Mouse (Mus musculus) hindbrain, embryonic 11.5 days (tissue): Measurements from ENCODE around the gene Coq8b. TPM values are rescaled to one million over a fixed set of nuclear protein-coding genes. Genes with fewer than 3 reads are reported as not detected.
A peak's percentile ranks its signal among the peaks of the same experiment; 100 is the strongest.

Experiments
- ATAC-seq: fragments of 200-750 bp; cut with Nextera tagmentation; 2 replicates; pipeline ENCODE4 v1.8.0; 2017; ENCODE audit warnings: mild to moderate bottlenecking, moderate TSS enrichment, moderate library complexity; ENCODE audit not compliant: low FRiP score
- DNase-seq: peaks from one replicate; pipeline ENCODE4 v3.0.0-alpha.2; 2015; ENCODE audit warnings: low spot score
- H3K27ac ChIP-seq: fragments of 300-500 bp; sonication (generic); 2 replicates; pipeline ENCODE4 v1.5.1; 2014; ENCODE audit warnings: mild to moderate bottlenecking, low read depth, low read length
- H3K27me3 ChIP-seq: fragments of 300-500 bp; sonication (generic); 2 replicates; pipeline ENCODE4 v1.6.1; 2014; ENCODE audit warnings: mild to moderate bottlenecking, low read length, moderate library complexity, mixed read lengths; ENCODE audit not compliant: control insufficient read depth, insufficient read depth
- H3K36me3 ChIP-seq: fragments of 300-500 bp; sonication (generic); 2 replicates; pipeline ENCODE4 v1.6.1; 2014; ENCODE audit warnings: mild to moderate bottlenecking, low read length, moderate library complexity, mixed read lengths; ENCODE audit not compliant: control insufficient read depth, insufficient read depth
- H3K4me1 ChIP-seq: fragments of 300-500 bp; sonication (generic); replicated peaks from 2 replicates; pipeline ENCODE4 v1.6.1; 2014; ENCODE audit warnings: low read length, mixed read lengths; ENCODE audit not compliant: control insufficient read depth, insufficient read depth
- H3K4me2 ChIP-seq: fragments of 300-500 bp; sonication (generic); replicated peaks from 2 replicates; pipeline ENCODE4 v1.6.1; 2014; ENCODE audit warnings: mild to moderate bottlenecking, low read depth, low read length
- H3K4me3 ChIP-seq: fragments of 300-500 bp; sonication (generic); 2 replicates; pipeline ENCODE4 v1.5.1; 2014; ENCODE audit warnings: low read depth, low read length
- H3K9ac ChIP-seq: fragments of 300-500 bp; sonication (generic); 2 replicates; pipeline ENCODE4 v1.6.1; 2014; ENCODE audit warnings: low read depth, low read length
- H3K9me3 ChIP-seq: fragments of 300-500 bp; sonication (generic); 2 replicates; pipeline ENCODE4 v1.6.1; 2016; ENCODE audit warnings: low read length; ENCODE audit not compliant: control insufficient read depth
- WGBS: fragments of 180-500 bp; shearing (Covaris S2); extraction: QIAGEN DNeasy Blood & Tissue Kit; methylation state at CpG from one replicate; pipeline ENCODE4 v1.1.7; 2014; 5-methylcytosine and 5-hydroxymethylcytosine counted together
- polyA plus RNA-seq: library from polyadenylated mRNA; unstranded; fragments of >200 nt; fragmentation: Nextera tagmentation; extraction: Ambion mirVana; gene quantifications from 2 replicates; pipeline ENCODE4 v1.2.1, GENCODE M21; 2014

Gene Coq8b
- 13.9 and 18.4 TPM in 2 replicates for polyA plus RNA-seq

GRCm38 (mm10) chr7:27232781-27233281, at the start of gene Coq8b:
Gene Coq8b, plus strand, starts transcription at chr7:27233023.
- ATAC-seq = peak; percentile 92

GRCm38 (mm10) chr7:27184964-27185363, 47.9 kb upstream of the Coq8b start:
- Histone ChIP-seq H3K36me3 (peaks cover 46% of the 10 kb centered on the region), H3K9ac (no peak overlapping the region), H3K4me1 (no peaks in the 10 kb centered on the region), H3K4me3 (no peak overlapping the region), H3K27me3 (no peaks in the 10 kb centered on the region), H3K27ac (no peak overlapping the region), H3K9me3 (no peaks in the 10 kb centered on the region), H3K4me2 (no peak overlapping the region)
- DNase-seq = peak; percentile 67
- 80% methylated on average over 3 of the region's 3 CpGs for WGBS
- no peak for ATAC-seq

More at GRCm38 (mm10) chr7:27232781-27233281, at the start of gene Coq8b:
- Histone ChIP-seq H3K9me3 (no peaks in the 10 kb centered on the region), H3K27me3 (no peaks in the 10 kb centered on the region), H3K4me1 (peaks cover 6% of the 10 kb centered on the region; the same call in 1 of the 2 replicates), H3K4me3 (peak within 1 kb of the TSS; percentile 52), H3K36me3 (no peaks in the 10 kb centered on the region), H3K9ac (peak within 1 kb of the TSS; percentile 59), H3K4me2 (peak within 1 kb of the TSS; percentile 72), H3K27ac (peak within 1 kb of the TSS; percentile 75)
- 0% methylated on average over 25 of the region's 25 CpGs for WGBS
- DNase-seq = peak; percentile 96

- WGBS = 95% methylated on average over 5 of the region's 5 CpGs
- no peaks in the 10 kb centered on the region for H3K27me3 ChIP-seq
- no peak overlapping the region for H3K27ac ChIP-seq
- peaks cover 56% of the 10 kb centered on the region for H3K36me3 ChIP-seq
- DNase-seq (no peak), ATAC-seq (no peak)
- H3K9me3 ChIP-seq = no peaks in the 10 kb centered on the region
- H3K4me2 ChIP-seq = no peak overlapping the region
- no peak overlapping the region for H3K4me3 ChIP-seq
- no peak overlapping the region for H3K9ac ChIP-seq
- H3K4me1 ChIP-seq = no peaks in the 10 kb centered on the region
These were observed 46.8 kb upstream of the Coq8b start for GRCm38 (mm10) chr7:27185986-27186385.

GRCm38 (mm10) chr7:27189271-27189931, 43.4 kb upstream of the Coq8b start:
- Histone ChIP-seq H3K4me3 (no peak overlapping the region), H3K4me2 (no peak overlapping the region), H3K36me3 (peaks cover 68% of the 10 kb centered on the region), H3K27me3 (no peaks in the 10 kb centered on the region), H3K27ac (no peak overlapping the region), H3K9ac (no peak overlapping the region), H3K4me1 (no peaks in the 10 kb centered on the region; the same call in 1 of the 2 replicates), H3K9me3 (no peaks in the 10 kb centered on the region)
- 93% methylated on average over 10 of the region's 10 CpGs for WGBS
- ATAC-seq (peak; percentile 38; the same call in 1 of the 2 replicates), DNase-seq (peak; percentile 26)

- no peak overlapping the region for H3K4me3 ChIP-seq
- H3K9ac ChIP-seq = no peak overlapping the region
- H3K36me3 ChIP-seq = peaks cover 49% of the 10 kb centered on the region
- H3K4me2 ChIP-seq = no peak overlapping the region
- DNase-seq (no peak), ATAC-seq (no peak)
- WGBS = 98% methylated on average over 5 of the region's 5 CpGs
- no peaks in the 10 kb centered on the region for H3K27me3 ChIP-seq
- H3K9me3 ChIP-seq = no peaks in the 10 kb centered on the region
- H3K4me1 ChIP-seq = no peaks in the 10 kb centered on the region; the same call in 1 of the 2 replicates
- no peak overlapping the region for H3K27ac ChIP-seq
These were observed 40.4 kb upstream of the Coq8b start for GRCm38 (mm10) chr7:27192434-27192833.

GRCm38 (mm10) chr7:27193731-27194130, 39.1 kb upstream of the Coq8b start:
- no peaks in the 10 kb centered on the region for H3K9me3 ChIP-seq
- H3K4me1 ChIP-seq = no peaks in the 10 kb centered on the region; the same call in 1 of the 2 replicates
- ATAC-seq (no peak), DNase-seq (no peak)
- no peak overlapping the region for H3K4me2 ChIP-seq
- no peak overlapping the region for H3K9ac ChIP-seq
- H3K36me3 ChIP-seq = peaks cover 41% of the 10 kb centered on the region
- no peak overlapping the region for H3K27ac ChIP-seq
- 88% methylated on average over 4 of the region's 4 CpGs for WGBS
- H3K27me3 ChIP-seq = no peaks in the 10 kb centered on the region
- no peak overlapping the region for H3K4me3 ChIP-seq

GRCm38 (mm10) chr7:27195681-27196611, 36.9 kb upstream of the Coq8b start, which contains the start of the genes BC024978 and Snrpa:
Gene BC024978, plus strand, starts transcription at chr7:27195781.
Gene Snrpa, minus strand, starts transcription at chr7:27196271.
- H3K36me3 ChIP-seq = peaks cover 19% of the 10 kb centered on the region
- ATAC-seq (peak; percentile 99), DNase-seq (peak; percentile 95)
- peak within 1 kb of the TSS; percentile 88 for H3K9ac ChIP-seq
- peak within 1 kb of the TSS; percentile 78 for H3K4me2 ChIP-seq
- H3K9me3 ChIP-seq = no peaks in the 10 kb centered on the region
- 2% methylated on average over 63 of the region's 64 CpGs for WGBS
- no peaks in the 10 kb centered on the region for H3K27me3 ChIP-seq
- H3K4me1 ChIP-seq = no peaks in the 10 kb centered on the region; the same call in 1 of the 2 replicates
- H3K27ac ChIP-seq = peak within 1 kb of the TSS; percentile 94
- H3K4me3 ChIP-seq = peak within 1 kb of the TSS; percentile 88

- WGBS = 100% methylated on average over 3 of the region's 3 CpGs
- Histone ChIP-seq H3K9me3 (no peaks in the 10 kb centered on the region), H3K27ac (no peak overlapping the region), H3K27me3 (no peaks in the 10 kb centered on the region), H3K36me3 (peaks cover 9% of the 10 kb centered on the region; the same call in 1 of the 2 replicates), H3K4me2 (no peak overlapping the region), H3K4me3 (no peak overlapping the region), H3K9ac (no peak overlapping the region), H3K4me1 (no peaks in the 10 kb centered on the region; the same call in 1 of the 2 replicates)
- DNase-seq (no peak), ATAC-seq (no peak)
These were observed 35.7 kb upstream of the Coq8b start for GRCm38 (mm10) chr7:27197136-27197535.
